Mouse (Mus musculus) central nervous system, embryonic 18 days (tissue): ENCODE results near the gene Slc35e1. TPM values are rescaled to one million over a fixed set of nuclear protein-coding genes. Genes with fewer than 3 reads are reported as not detected.

ENCODE experiments used
- polyA plus RNA-seq: library from polyadenylated mRNA; depleted of rRNA; stranded (reverse); fragments of >200 nt; gene quantifications from 2 replicates; pipeline ENCODE4 v1.2.3, GENCODE M21; 2012; rRNA removed

The Slc35e1 gene
- polyA plus RNA-seq: 27.6 and 29.9 TPM in 2 replicates

GRCm38 (mm10) chr8:72491680-72492621 lies at the start of gene Slc35e1:
Gene Slc35e1, minus strand, starts transcription at chr8:72492614.

GRCm38 (mm10) chr8:72474826-72475546 lies 17.4 kb downstream of the Slc35e1 start, which contains the start of gene Cherp:
Gene Cherp, minus strand, starts transcription at chr8:72475226.

GRCm38 (mm10) chr8:72443338-72443993 lies 48.9 kb downstream of the Slc35e1 start, which contains the start of the genes Calr3 and 1700030K09Rik:
Gene Calr3, minus strand, starts transcription at chr8:72443870.
Gene 1700030K09Rik, plus strand, starts transcription at chr8:72443880.

Other genes with a start within 250 kb of the Slc35e1 start
- gene Gm10282, start 187.4 kb downstream of the Slc35e1 start, polyA plus RNA-seq: 12.4 and 15.5 TPM in 2 replicates
- 7.6 and 8.7 TPM in 2 replicates for gene Klf2, start 173.6 kb downstream of the Slc35e1 start, polyA plus RNA-seq
- gene Eps15l1, start 71.2 kb downstream of the Slc35e1 start, polyA plus RNA-seq: 79.9 and 81.8 TPM in 2 replicates
- gene Calr3, start 48.7 kb downstream of the Slc35e1 start, polyA plus RNA-seq: 0.36 and 0.96 TPM in 2 replicates
- gene 1700030K09Rik, start 48.7 kb downstream of the Slc35e1 start, polyA plus RNA-seq: 16.8 and 17.8 TPM in 2 replicates
- 40.9 and 55.9 TPM in 2 replicates for gene Cherp, start 17.4 kb downstream of the Slc35e1 start, polyA plus RNA-seq
- gene Med26, start 55.7 kb upstream of the Slc35e1 start, polyA plus RNA-seq: 12.7 and 13.1 TPM in 2 replicates
- gene Smim7, start 78.5 kb upstream of the Slc35e1 start, polyA plus RNA-seq: 92.9 and 98.5 TPM in 2 replicates
- 35.7 and 43.0 TPM in 2 replicates for gene Tmem38a, start 79.4 kb upstream of the Slc35e1 start, polyA plus RNA-seq
- gene Nwd1, start 154.1 kb upstream of the Slc35e1 start, polyA plus RNA-seq: 5.0 and 5.3 TPM in 2 replicates
- 186 and 188 TPM in 2 replicates for gene Sin3b, start 230.7 kb upstream of the Slc35e1 start, polyA plus RNA-seq